Mouse (Mus musculus) adrenal gland (tissue): ENCODE measurements around the gene Igsf9b.

Experiments
- intact Hi-C: fragments of 180-260 bp; cut with DNase I; formaldehyde crosslinking; loops from one replicate; pipeline ENCODE4 v1.15.1; 2025

The Igsf9b gene

GRCm38 (mm10) chr9:27288442-27288841, 10.6 kb upstream of the Igsf9b start:
- intact Hi-C loops = loop anchor here (5.0 kb wide), 2 partner anchors 106 to 181 kb away; no protein-coding TSS in a partner anchor

GRCm38 (mm10) chr9:27289543-27290308, 9.3 kb upstream of the Igsf9b start:
- intact Hi-C loops = loop anchor here (5.0 kb wide), 2 partner anchors 107 to 182 kb away; no protein-coding TSS in a partner anchor

- intact Hi-C loops = no loop called here
Measured at GRCm38 (mm10) chr9:27294380-27294779, 4.6 kb upstream of the Igsf9b start.

GRCm38 (mm10) chr9:27299286-27300187, 533 bp downstream of the Igsf9b start:
- intact Hi-C loops = no loop called here

GRCm38 (mm10) chr9:27300188-27300691, 1.2 kb downstream of the Igsf9b start:
- intact Hi-C loops = no loop called here

- intact Hi-C loops = no loop called here
Measured at GRCm38 (mm10) chr9:27300698-27301097, 1.7 kb downstream of the Igsf9b start.

GRCm38 (mm10) chr9:27301486-27301885, 2.5 kb downstream of the Igsf9b start:
- intact Hi-C loops = no loop called here

GRCm38 (mm10) chr9:27302291-27302690, 3.3 kb downstream of the Igsf9b start:
- intact Hi-C loops = no loop called here

GRCm38 (mm10) chr9:27303571-27304484, 4.8 kb downstream of the Igsf9b start:
- intact Hi-C loops = no loop called here

GRCm38 (mm10) chr9:27304485-27305102, 5.6 kb downstream of the Igsf9b start:
- intact Hi-C loops = no loop called here

GRCm38 (mm10) chr9:27305502-27305901, 6.5 kb downstream of the Igsf9b start:
- intact Hi-C loops = no loop called here

GRCm38 (mm10) chr9:27306642-27307041, 7.6 kb downstream of the Igsf9b start:
- intact Hi-C loops = no loop called here

- intact Hi-C loops = no loop called here
Measured at GRCm38 (mm10) chr9:27307265-27307664, 8.3 kb downstream of the Igsf9b start.

- intact Hi-C loops = no loop called here
Measured at GRCm38 (mm10) chr9:27308045-27308444, 9.0 kb downstream of the Igsf9b start.

GRCm38 (mm10) chr9:27308561-27308960, 9.6 kb downstream of the Igsf9b start:
- intact Hi-C loops = no loop called here

- intact Hi-C loops = no loop called here
Measured at GRCm38 (mm10) chr9:27310005-27310404, 11.0 kb downstream of the Igsf9b start.

- intact Hi-C loops = no loop called here
Measured at GRCm38 (mm10) chr9:27313427-27313826, 14.4 kb downstream of the Igsf9b start.

GRCm38 (mm10) chr9:27321267-27321666, 22.3 kb downstream of the Igsf9b start:
- intact Hi-C loops = loop anchor here (10.0 kb wide), 2 partner anchors 216 to 246 kb away; no protein-coding TSS in a partner anchor

- intact Hi-C loops = loop anchor here (10.0 kb wide), 2 partner anchors 217 to 247 kb away; no protein-coding TSS in a partner anchor
Measured at GRCm38 (mm10) chr9:27322277-27322676, 23.3 kb downstream of the Igsf9b start.

GRCm38 (mm10) chr9:27323412-27323811, 24.4 kb downstream of the Igsf9b start:
- intact Hi-C loops = loop anchor here (10.0 kb wide), 2 partner anchors 219 to 249 kb away; no protein-coding TSS in a partner anchor
